Mouse (Mus musculus) layer of hippocampus, postnatal 25 days (tissue): ENCODE measurements around the gene Rars2. TPM values are rescaled to one million over a fixed set of nuclear protein-coding genes. Genes with fewer than 3 reads are reported as not detected.

Source experiments
- total RNA-seq, 2 experiments: library from RNA; stranded (reverse); gene quantifications; 2 replicates each; pipeline ENCODE4 v1.2.3; 2021

Rars2 gene
- total RNA-seq, 2 experiments from 2014 or later = 22.6 to 33.8 TPM

Other genes starting within 250 kb of the Rars2 start
- 10 to 100 TPM; 94.3 to 99.4 TPM for gene Akirin2, start 64.0 kb upstream of the Rars2 start, total RNA-seq
- 10 to 100 TPM; 44.9 to 60.9 TPM for gene Orc3, start within 50 bp of the Rars2 start, total RNA-seq
- 10 to 100 TPM; 19.5 to 22.5 TPM for gene Slc35a1, start 72.5 kb downstream of the Rars2 start, total RNA-seq
- 1 to 10 TPM in 1 of 2 experiments, under 1 TPM in 1; 0.75 to 1.5 TPM for gene Cfap206, start 115.2 kb downstream of the Rars2 start, total RNA-seq
- not detected for gene Gm136, start 141.3 kb downstream of the Rars2 start, total RNA-seq
- 10 to 100 TPM; 22.4 to 28.2 TPM for gene Smim8, start 163.5 kb downstream of the Rars2 start, total RNA-seq